Mouse (Mus musculus) B cell, adult 67 days (primary cell): ENCODE data around the gene Brd7. TPM values are rescaled to one million over a fixed set of nuclear protein-coding genes. Genes with fewer than 3 reads are reported as not detected.

Experiments
- total RNA-seq, 2 experiments: library from RNA; stranded (reverse); gene quantifications; 4 replicates each; pipeline ENCODE4 v1.2.4; 2023

The Brd7 gene
- total RNA-seq: 100 to 1,000 TPM in 1 of 2 experiments, 10 to 100 TPM in 1; 85.8 to 106 TPM

DNA sequence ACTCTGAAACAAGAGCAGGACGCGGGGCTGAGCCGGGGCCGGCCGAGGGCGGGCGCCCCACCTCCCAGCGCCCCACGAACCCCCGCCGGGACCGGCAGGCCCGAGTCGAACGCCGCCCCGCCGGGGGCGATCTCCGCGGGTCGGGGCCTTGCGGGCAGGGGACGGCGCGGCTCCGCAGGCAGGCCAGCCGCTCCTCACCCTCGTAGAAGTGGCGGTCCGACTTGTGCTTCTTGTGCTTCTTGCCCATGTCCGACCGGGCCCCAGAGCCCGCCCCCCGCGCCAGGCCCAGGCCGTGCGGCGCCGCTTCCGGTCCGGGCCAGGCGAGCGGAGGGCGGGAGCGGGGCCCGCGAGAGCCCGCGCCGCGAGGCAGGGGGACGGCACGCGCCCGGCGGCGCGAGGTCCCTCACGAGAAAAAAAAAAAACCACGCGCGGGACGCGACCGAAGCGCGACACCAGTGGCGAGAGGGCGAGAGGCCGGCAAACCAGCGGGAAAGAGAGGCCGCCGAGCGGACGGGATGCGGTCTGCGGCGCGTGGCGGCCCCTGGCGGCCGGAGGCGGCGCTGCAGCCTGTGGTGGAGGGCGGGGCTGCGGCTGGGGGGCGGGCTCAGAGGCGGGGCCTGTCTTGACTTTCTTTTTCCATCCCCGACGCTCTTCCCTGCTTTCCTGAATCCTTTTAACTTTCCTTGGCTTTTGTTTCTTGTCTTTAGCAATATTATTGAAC is at the start of gene Brd7:
Gene Brd7, minus strand, starts transcription at position 487 of the 721 bp plus-strand sequence.

Other genes starting within 250 kb of the Brd7 start
- gene Cnep1r1, start 243.4 kb downstream of the Brd7 start, total RNA-seq: 10 to 100 TPM; 28.7 to 29.1 TPM
- gene Heatr3, start 224.3 kb downstream of the Brd7 start, total RNA-seq: 10 to 100 TPM; 28.8 to 31.9 TPM
- 10 to 100 TPM; 45.7 to 56.2 TPM for gene Tent4b, start 163.0 kb downstream of the Brd7 start, total RNA-seq
- 100 to 1,000 TPM; 149 to 159 TPM for gene Adcy7, start 89.8 kb downstream of the Brd7 start, total RNA-seq
- not detected for gene Nkd1, start 159.2 kb upstream of the Brd7 start, total RNA-seq